Mouse (Mus musculus) liver, adult 2 months (tissue): ENCODE results near the gene Bach2.

ENCODE experiments used
- CTCF ChIP-seq: fragments of 200-500 bp; IDR thresholded peaks from 2 replicates; pipeline ENCODE4 v1.5.1; 2011; ENCODE audit warnings: low read depth, low read length, control low read depth
- POLR2A ChIP-seq: fragments of 200-500 bp; IDR thresholded peaks from 2 replicates; pipeline ENCODE4 v1.6.1; 2011; ENCODE audit warnings: low read length, control low read depth; ENCODE audit not compliant: insufficient read depth; ENCODE audit errors: extremely low read depth

- TF ChIP-seq CTCF (no peak), POLR2A (no peak)
Observed at GRCm38 (mm10) chr4:32439974-32440739, 201.6 kb downstream of the Bach2 start.
